Mouse (Mus musculus): ENCODE measurements around the gene Fahd1. TPM values are rescaled to one million over a fixed set of nuclear protein-coding genes. Genes with fewer than 3 reads are reported as not detected.

Fahd1 gene
- polyA plus RNA-seq, 2 experiments = 14.8 to 16.5 TPM

GRCm38 (mm10) chr17:24893276-24893675 is 43.1 kb upstream of the Fahd1 start:
- WGBS = 95% methylated on average over 2 of the region's 2 CpGs

GRCm38 (mm10) chr17:24892785-24893184 is 42.6 kb upstream of the Fahd1 start:
- Histone ChIP-seq H3K27ac (replicated peaks; ENCODE audit: low read depth, low read length) (no peak overlapping the region), H3K4me2 (replicated peaks; ENCODE audit: low read depth, low read length, severe bottlenecking) (no peak overlapping the region), H3K9me3 (ENCODE audit: control insufficient read depth, low read length) (no peaks in the 10 kb centered on the region), H3K9ac (ENCODE audit: low read depth, low read length, severe bottlenecking) (no peak overlapping the region), H3K4me3 (replicated peaks; ENCODE audit: low read length) (no peak overlapping the region), H3K27me3 (ENCODE audit: control insufficient read depth, insufficient read depth, low read length) (no peaks in the 10 kb centered on the region), H3K4me1 (ENCODE audit: control insufficient read depth, insufficient read depth, low read length) (peaks cover 25% of the 10 kb centered on the region), H3K36me3 (ENCODE audit: control insufficient read depth, insufficient read depth, low read length) (peaks cover 58% of the 10 kb centered on the region)
- no peak for TF ChIP-seq POLR2A (IDR thresholded peaks at IDR 0.05; ENCODE audit: borderline replicate concordance, extremely low read depth, insufficient read depth, insufficient read length)
- ATAC-seq (ENCODE audit: low FRiP score, low read depth) (no peak), DNase-seq (ENCODE audit: low spot score) (no peak)
- WGBS = 87% methylated on average over 12 of the region's 12 CpGs

More at GRCm38 (mm10) chr17:24893276-24893675, 43.1 kb upstream of the Fahd1 start:
- H3K27ac ChIP-seq (replicated peaks; ENCODE audit: low read depth, low read length) = no peak overlapping the region
- DNase-seq (ENCODE audit: low spot score) (no peak), ATAC-seq (ENCODE audit: low FRiP score, low read depth) (no peak)
- no peak overlapping the region for H3K4me3 ChIP-seq (replicated peaks; ENCODE audit: low read length)
- no peak overlapping the region for H3K9ac ChIP-seq (ENCODE audit: low read depth, low read length, severe bottlenecking)
- H3K9me3 ChIP-seq (ENCODE audit: control insufficient read depth, low read length) = no peaks in the 10 kb centered on the region
- no peaks in the 10 kb centered on the region for H3K27me3 ChIP-seq (ENCODE audit: control insufficient read depth, insufficient read depth, low read length)
- H3K36me3 ChIP-seq (ENCODE audit: control insufficient read depth, insufficient read depth, low read length) = peaks cover 63% of the 10 kb centered on the region
- H3K4me2 ChIP-seq (replicated peaks; ENCODE audit: low read depth, low read length, severe bottlenecking) = no peak overlapping the region
- peaks cover 22% of the 10 kb centered on the region for H3K4me1 ChIP-seq (ENCODE audit: control insufficient read depth, insufficient read depth, low read length)
- no peak for TF ChIP-seq POLR2A (IDR thresholded peaks at IDR 0.05; ENCODE audit: borderline replicate concordance, extremely low read depth, insufficient read depth, insufficient read length)

- H3K36me3 ChIP-seq (ENCODE audit: control insufficient read depth, insufficient read depth, low read length) = peaks cover 47% of the 10 kb centered on the region
Measured at GRCm38 (mm10) chr17:24891321-24891720, 41.2 kb upstream of the Fahd1 start.

GRCm38 (mm10) chr17:24890151-24891092 is 40.3 kb upstream of the Fahd1 start:
- WGBS = 90% methylated on average over 19 of the region's 19 CpGs
- Histone ChIP-seq H3K9ac (ENCODE audit: low read depth, low read length, severe bottlenecking) (no peak overlapping the region), H3K4me3 (replicated peaks; ENCODE audit: low read length) (no peak overlapping the region), H3K4me2 (replicated peaks; ENCODE audit: low read depth, low read length, severe bottlenecking) (no peak overlapping the region), H3K27me3 (ENCODE audit: control insufficient read depth, insufficient read depth, low read length) (no peaks in the 10 kb centered on the region), H3K27ac (replicated peaks; ENCODE audit: low read depth, low read length) (no peak overlapping the region), H3K36me3 (ENCODE audit: control insufficient read depth, insufficient read depth, low read length) (peaks cover 47% of the 10 kb centered on the region), H3K4me1 (ENCODE audit: control insufficient read depth, insufficient read depth, low read length) (peaks cover 21% of the 10 kb centered on the region), H3K9me3 (ENCODE audit: control insufficient read depth, low read length) (no peaks in the 10 kb centered on the region)
- TF ChIP-seq POLR2A (IDR thresholded peaks at IDR 0.05; ENCODE audit: borderline replicate concordance, extremely low read depth, insufficient read depth, insufficient read length) = no peak
- DNase-seq (ENCODE audit: low spot score) (no peak), ATAC-seq (ENCODE audit: low FRiP score, low read depth) (no peak)

More at GRCm38 (mm10) chr17:24891321-24891720, 41.2 kb upstream of the Fahd1 start:
- H3K9me3 ChIP-seq (ENCODE audit: control insufficient read depth, low read length) = no peaks in the 10 kb centered on the region
- H3K4me3 ChIP-seq (replicated peaks; ENCODE audit: low read length) = no peak overlapping the region
- ATAC-seq (ENCODE audit: low FRiP score, low read depth) (no peak), DNase-seq (ENCODE audit: low spot score) (no peak)
- WGBS = 77% methylated on average over 13 of the region's 13 CpGs
- H3K27ac ChIP-seq (replicated peaks; ENCODE audit: low read depth, low read length) = no peak overlapping the region
- H3K4me1 ChIP-seq (ENCODE audit: control insufficient read depth, insufficient read depth, low read length) = peaks cover 23% of the 10 kb centered on the region
- no peak for TF ChIP-seq POLR2A (IDR thresholded peaks at IDR 0.05; ENCODE audit: borderline replicate concordance, extremely low read depth, insufficient read depth, insufficient read length)
- no peak overlapping the region for H3K9ac ChIP-seq (ENCODE audit: low read depth, low read length, severe bottlenecking)
- no peaks in the 10 kb centered on the region for H3K27me3 ChIP-seq (ENCODE audit: control insufficient read depth, insufficient read depth, low read length)
- no peak overlapping the region for H3K4me2 ChIP-seq (replicated peaks; ENCODE audit: low read depth, low read length, severe bottlenecking)

GRCm38 (mm10) chr17:24888862-24889261 is 38.7 kb upstream of the Fahd1 start:
- H3K4me2 ChIP-seq (replicated peaks; ENCODE audit: low read depth, low read length, severe bottlenecking) = no peak overlapping the region
- H3K27me3 ChIP-seq (ENCODE audit: control insufficient read depth, insufficient read depth, low read length) = no peaks in the 10 kb centered on the region
- WGBS = 83% methylated on average over 3 of the region's 3 CpGs
- no peak for ATAC-seq (ENCODE audit: low FRiP score, low read depth)
- H3K4me1 ChIP-seq (ENCODE audit: control insufficient read depth, insufficient read depth, low read length) = peaks cover 18% of the 10 kb centered on the region
- H3K9me3 ChIP-seq (ENCODE audit: control insufficient read depth, low read length) = no peaks in the 10 kb centered on the region
- H3K27ac ChIP-seq (replicated peaks; ENCODE audit: low read depth, low read length) = no peak overlapping the region
- DNase-seq (ENCODE audit: low spot score) = no peak
- H3K36me3 ChIP-seq (ENCODE audit: control insufficient read depth, insufficient read depth, low read length) = peaks cover 47% of the 10 kb centered on the region
- no peak for TF ChIP-seq POLR2A (IDR thresholded peaks at IDR 0.05; ENCODE audit: borderline replicate concordance, extremely low read depth, insufficient read depth, insufficient read length)
- no peak overlapping the region for H3K4me3 ChIP-seq (replicated peaks; ENCODE audit: low read length)
- H3K9ac ChIP-seq (ENCODE audit: low read depth, low read length, severe bottlenecking) = no peak overlapping the region
